Mouse (Mus musculus): ENCODE measurements around the gene C1qtnf4.

GRCm38 (mm10) chr2:90846955-90847680 is 38.5 kb upstream of the C1qtnf4 start, which contains the start of gene Mtch2:
- TF ChIP-seq GATA1 (IDR thresholded peaks at IDR 0.05; ENCODE audit: low read length), result no peak
- TF ChIP-seq TAL1 (IDR thresholded peaks at IDR 0.05; ENCODE audit: low read length), result no peak

All from erythroblast, embryonic 14.5 days (primary cell).